Mouse (Mus musculus) lung, adult 2 months (tissue): ENCODE measurements around the gene Esrrg.

Source experiments
- CTCF ChIP-seq: fragments of 200-500 bp; IDR thresholded peaks from 2 replicates; pipeline ENCODE4 v1.5.1; 2011; ENCODE audit warnings: mild to moderate bottlenecking, low read length, control low read depth; ENCODE audit not compliant: insufficient read depth
- POLR2A ChIP-seq: fragments of 200-500 bp; IDR thresholded peaks from 2 replicates; pipeline ENCODE4 v1.6.1; 2011; ENCODE audit warnings: low read depth, mild to moderate bottlenecking, control low read depth, low read length, borderline replicate concordance; ENCODE audit errors: extremely low read depth

DNA sequence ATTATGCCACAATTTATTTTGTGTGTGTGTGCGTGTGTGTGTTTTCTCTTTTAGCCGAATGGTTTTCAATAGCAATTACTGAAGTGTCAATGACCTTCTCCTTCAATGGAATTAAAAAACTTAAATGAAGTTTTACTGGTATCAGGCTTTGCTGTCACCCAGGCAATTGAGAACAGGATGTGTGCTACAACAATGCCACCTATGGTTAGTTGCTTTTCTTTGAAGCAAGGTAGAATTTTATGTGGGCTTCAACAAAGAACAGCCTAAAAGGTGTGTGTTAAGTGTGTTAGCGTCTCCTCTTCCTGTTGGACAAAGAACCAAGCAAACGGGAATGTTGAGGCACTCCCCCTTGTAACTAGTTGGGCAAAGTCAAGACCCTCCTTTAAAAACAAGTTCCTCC, 162.5 kb downstream of the Esrrg start:
- TF ChIP-seq POLR2A (no peak), CTCF (no peak)
